Mouse (Mus musculus) embryo, embryonic 11 days (tissue): Measurements from ENCODE around the gene L2hgdh.

ENCODE experiments used
- DNase-seq: peaks from one replicate; pipeline ENCODE4 v3.0.0-alpha.2; 2015

L2hgdh gene

GRCm38 (mm10) chr12:69661658-69662057 is 63.0 kb downstream of the L2hgdh start:
- DNase-seq, result no peak

GRCm38 (mm10) chr12:69653973-69654372 is 70.7 kb downstream of the L2hgdh start:
- DNase-seq, result peak; percentile 13

- DNase-seq, result no peak
Observed at GRCm38 (mm10) chr12:69649511-69649910, 75.2 kb downstream of the L2hgdh start.

GRCm38 (mm10) chr12:69645821-69646616 is 78.7 kb downstream of the L2hgdh start:
- no peak for DNase-seq

- no peak for DNase-seq
Observed at GRCm38 (mm10) chr12:69644877-69645276, 79.8 kb downstream of the L2hgdh start.

- DNase-seq, result no peak
Observed at GRCm38 (mm10) chr12:69642877-69643276, 81.8 kb downstream of the L2hgdh start.
